Mouse (Mus musculus): ENCODE results near the gene Slc2a5. TPM values are rescaled to one million over a fixed set of nuclear protein-coding genes. Genes with fewer than 3 reads are reported as not detected.

Gene Slc2a5
- polyA plus RNA-seq (2015; fragmentation: Nextera tagmentation; extraction: Ambion mirVana): 2.0 and 2.3 TPM in 2 replicates

DNA sequence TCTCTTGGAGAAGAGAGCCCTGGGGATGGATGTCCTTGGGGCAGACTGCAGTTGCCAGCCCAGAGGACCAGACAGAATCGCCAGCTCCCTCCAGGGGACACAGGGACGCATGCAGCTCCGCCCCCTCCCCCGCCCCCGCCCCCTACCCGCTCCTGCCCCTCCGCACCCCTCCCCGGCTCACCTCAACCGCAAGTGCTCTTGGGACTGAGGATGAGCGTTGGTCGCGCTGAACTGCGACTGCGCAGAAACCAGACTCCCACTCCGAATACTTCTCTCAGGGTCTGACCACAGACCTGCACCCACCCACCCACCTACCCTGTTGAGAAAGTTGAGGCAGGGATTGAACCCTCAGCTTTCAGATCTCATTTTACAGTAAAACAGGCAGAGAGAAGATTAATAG is at the start of gene Slc2a5:
Slc2a5 (plus strand) TSS at position 229 of the 400 bp plus-strand sequence.
- H3K27me3 ChIP-seq: no peaks in the 10 kb centered on the region
- no peak within 1 kb of the TSS for H3K4me3 ChIP-seq
- H3K27ac ChIP-seq: no peak within 1 kb of the TSS
- no peak for ATAC-seq (ENCODE audit: insufficient number of reproducible peaks, low FRiP score, low TSS enrichment, low read depth)
- peaks cover 22% of the 10 kb centered on the region for H3K4me1 ChIP-seq
- WGBS: 8% methylated on average over 15 of the region's 15 CpGs
- no peak within 1 kb of the TSS for H3K9ac ChIP-seq
- H3K9me3 ChIP-seq: no peaks in the 10 kb centered on the region
- H3K4me2 ChIP-seq: peak within 1 kb of the TSS; percentile 31
- H3K36me3 ChIP-seq: no peaks in the 10 kb centered on the region

DNA sequence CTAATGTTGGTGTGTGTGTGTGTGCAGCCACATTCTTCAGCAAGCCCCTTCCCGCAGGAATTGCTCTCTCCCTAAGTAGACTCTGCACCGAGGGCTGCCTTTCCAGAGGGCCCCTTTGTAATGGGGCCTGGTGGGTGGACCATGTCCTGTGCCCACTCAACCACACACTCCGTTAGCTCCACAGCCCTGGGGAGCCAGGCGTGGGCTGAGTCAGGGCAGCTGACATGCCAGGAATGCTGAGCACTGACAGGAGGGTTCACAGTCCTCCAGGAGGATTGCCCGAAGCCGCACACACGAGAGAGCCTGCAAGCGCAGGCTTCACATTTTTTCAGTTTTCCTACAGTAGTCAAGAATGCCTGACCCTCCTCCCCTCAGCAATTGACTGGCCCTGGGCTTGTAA is 48.9 kb upstream of the Slc2a5 start:
- Histone ChIP-seq H3K4me1 (peaks cover 7% of the 10 kb centered on the region), H3K4me3 (no peak overlapping the region), H3K36me3 (no peaks in the 10 kb centered on the region), H3K9ac (no peak overlapping the region), H3K4me2 (no peak overlapping the region), H3K9me3 (no peaks in the 10 kb centered on the region), H3K27me3 (no peaks in the 10 kb centered on the region), H3K27ac (no peak overlapping the region)
- 29% methylated on average over 8 of the region's 8 CpGs for WGBS
- ATAC-seq (ENCODE audit: insufficient number of reproducible peaks, low FRiP score, low TSS enrichment, low read depth): 0 out of 2 replicates have a peak, but pooled peaks have one; percentile 42

DNA sequence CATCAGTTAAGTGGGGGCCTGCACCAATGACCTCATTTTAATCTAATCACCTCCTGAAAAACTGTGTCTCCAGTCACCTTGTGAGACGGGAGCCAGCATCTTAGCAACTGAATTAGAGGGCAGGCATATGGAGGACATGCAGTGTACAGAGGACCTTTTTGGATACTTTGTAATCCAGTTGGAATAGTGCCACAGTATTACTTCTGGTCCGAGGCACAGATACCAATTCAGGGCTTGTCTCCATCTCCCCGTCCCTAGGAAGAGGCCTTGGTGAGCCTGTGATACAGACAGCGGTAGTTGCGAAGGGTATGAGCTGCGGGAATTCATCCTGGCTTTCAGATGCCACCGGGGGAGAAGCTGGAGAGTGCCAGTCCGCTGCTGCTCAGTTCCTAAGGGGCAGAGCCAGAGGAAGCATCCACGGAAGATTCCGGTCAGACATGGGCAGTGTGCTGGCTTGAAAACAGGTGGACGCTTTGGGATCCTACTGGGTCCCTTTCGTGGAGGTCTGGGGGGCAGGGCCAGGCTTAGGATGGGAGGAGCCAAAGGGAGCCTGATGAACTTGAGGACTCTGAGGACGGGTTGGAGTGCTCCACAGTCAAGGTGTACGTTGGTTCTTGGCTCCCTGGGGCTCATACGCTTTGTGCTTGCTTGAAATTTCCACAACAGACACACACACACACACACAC is 46.5 kb upstream of the Slc2a5 start:
- Histone ChIP-seq H3K27me3 (no peaks in the 10 kb centered on the region), H3K27ac (no peak overlapping the region), H3K4me3 (no peak overlapping the region), H3K9ac (no peak overlapping the region), H3K36me3 (no peaks in the 10 kb centered on the region), H3K9me3 (no peaks in the 10 kb centered on the region), H3K4me1 (peaks cover 12% of the 10 kb centered on the region), H3K4me2 (no peak overlapping the region)
- no peak for ATAC-seq (ENCODE audit: insufficient number of reproducible peaks, low FRiP score, low TSS enrichment, low read depth)
- 56% methylated on average over 15 of the region's 15 CpGs for WGBS

DNA sequence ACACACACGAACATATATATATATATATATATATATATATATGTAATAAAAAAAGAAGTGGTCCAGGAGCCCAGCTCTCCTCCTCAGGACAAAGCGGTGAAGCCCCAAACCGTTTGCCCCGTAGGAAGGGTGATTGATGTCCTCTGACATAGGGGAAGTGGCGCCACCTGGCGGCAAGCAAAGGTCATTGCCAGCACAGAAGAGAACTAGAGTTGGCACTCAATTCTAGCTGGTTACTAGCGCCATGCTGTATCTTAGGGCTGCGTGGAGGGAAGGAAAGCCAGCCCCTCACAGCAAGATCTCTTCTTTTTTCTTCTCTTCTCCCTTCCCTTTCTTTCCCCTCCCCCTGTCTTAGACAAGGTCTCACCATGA is 46.0 kb upstream of the Slc2a5 start:
- Histone ChIP-seq H3K27me3 (no peaks in the 10 kb centered on the region), H3K9me3 (no peaks in the 10 kb centered on the region), H3K27ac (no peak overlapping the region), H3K9ac (no peak overlapping the region), H3K36me3 (no peaks in the 10 kb centered on the region), H3K4me2 (no peak overlapping the region), H3K4me1 (peaks cover 12% of the 10 kb centered on the region), H3K4me3 (no peak overlapping the region)
- 16% methylated on average over 8 of the region's 8 CpGs for WGBS
- no peak for ATAC-seq (ENCODE audit: insufficient number of reproducible peaks, low FRiP score, low TSS enrichment, low read depth)

DNA sequence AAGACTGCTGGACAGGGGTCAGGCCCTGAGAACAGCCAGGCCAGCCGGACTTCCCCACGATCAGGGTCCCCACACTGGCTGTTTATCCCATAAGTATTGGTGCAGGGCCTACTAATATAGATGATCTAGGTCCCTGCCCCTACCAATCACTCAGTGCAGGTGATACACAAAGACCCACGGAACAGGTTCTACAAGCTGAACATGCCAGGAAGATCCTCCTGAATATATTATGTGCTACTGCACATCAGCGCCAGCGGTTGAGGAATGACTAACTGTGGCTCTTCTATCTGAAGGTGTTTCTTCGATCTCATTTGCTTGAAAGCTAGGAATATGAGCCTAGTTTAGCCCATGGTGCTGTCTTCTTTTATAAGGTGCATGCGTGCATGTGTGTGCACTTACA is 43.7 kb upstream of the Slc2a5 start:
- no peak overlapping the region for H3K4me2 ChIP-seq
- no peak overlapping the region for H3K4me3 ChIP-seq
- no peaks in the 10 kb centered on the region for H3K27me3 ChIP-seq
- no peaks in the 10 kb centered on the region for H3K9me3 ChIP-seq
- no peak overlapping the region for H3K9ac ChIP-seq
- peaks cover 8% of the 10 kb centered on the region; the same call in 1 of the 2 replicates for H3K4me1 ChIP-seq
- no peak for ATAC-seq (ENCODE audit: insufficient number of reproducible peaks, low FRiP score, low TSS enrichment, low read depth)
- H3K27ac ChIP-seq: peak overlapping the region; percentile 43; the same call in 1 of the 2 replicates
- 79% methylated on average over 7 of the region's 7 CpGs for WGBS
- H3K36me3 ChIP-seq: no peaks in the 10 kb centered on the region

DNA sequence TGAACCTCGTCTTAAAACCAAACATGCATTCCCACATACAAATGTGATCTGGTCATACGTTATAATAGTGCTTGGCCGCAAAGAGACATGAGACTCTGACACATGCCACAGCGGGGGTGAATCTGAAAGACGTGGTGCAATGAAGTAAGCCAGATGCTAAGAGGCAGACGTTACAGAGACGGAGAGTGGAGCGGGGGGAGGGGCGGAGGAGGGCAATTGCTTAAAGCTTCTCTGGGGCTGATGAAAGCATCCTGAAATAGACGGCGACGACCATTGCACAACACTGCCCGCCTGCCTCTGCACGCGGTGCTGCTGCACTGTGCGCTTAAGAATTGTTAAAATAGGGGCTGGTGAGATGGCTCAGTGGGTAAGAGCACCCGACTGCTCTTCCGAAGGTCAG is 42.9 kb upstream of the Slc2a5 start:
- Histone ChIP-seq H3K4me1 (peaks cover 8% of the 10 kb centered on the region; the same call in 1 of the 2 replicates), H3K4me3 (no peak overlapping the region), H3K27me3 (no peaks in the 10 kb centered on the region), H3K9ac (no peak overlapping the region), H3K36me3 (no peaks in the 10 kb centered on the region), H3K4me2 (no peak overlapping the region), H3K27ac (peak overlapping the region; percentile 43; the same call in 1 of the 2 replicates), H3K9me3 (no peaks in the 10 kb centered on the region)
- WGBS: 34% methylated on average over 18 of the region's 18 CpGs
- no peak for ATAC-seq (ENCODE audit: insufficient number of reproducible peaks, low FRiP score, low TSS enrichment, low read depth)

DNA sequence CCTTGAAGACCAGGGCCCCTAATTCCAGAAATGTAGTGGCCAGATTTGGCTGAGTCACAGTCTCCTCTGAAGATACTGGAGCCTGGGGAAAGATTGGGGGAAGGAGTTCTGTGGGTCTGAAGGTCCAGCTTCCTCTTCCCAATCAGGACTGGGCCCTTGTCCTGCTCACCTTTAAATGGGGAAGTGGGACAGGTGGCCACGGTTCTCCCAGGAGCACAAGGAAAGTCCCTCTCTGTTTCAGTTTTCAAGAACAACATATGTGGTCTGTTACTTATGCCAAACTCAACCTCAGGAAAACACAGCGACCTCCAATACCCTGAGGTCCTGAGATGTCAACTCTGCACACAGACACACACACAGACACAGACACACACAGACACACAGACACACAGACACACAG is 40.4 kb upstream of the Slc2a5 start:
- H3K4me3 ChIP-seq: no peak overlapping the region
- H3K4me2 ChIP-seq: no peak overlapping the region
- no peaks in the 10 kb centered on the region for H3K27me3 ChIP-seq
- ATAC-seq (ENCODE audit: insufficient number of reproducible peaks, low FRiP score, low TSS enrichment, low read depth): no peak
- 79% methylated on average over 2 of the region's 2 CpGs for WGBS
- peaks cover 5% of the 10 kb centered on the region; the same call in 1 of the 2 replicates for H3K4me1 ChIP-seq
- no peak overlapping the region for H3K9ac ChIP-seq
- H3K36me3 ChIP-seq: no peaks in the 10 kb centered on the region
- H3K9me3 ChIP-seq: no peaks in the 10 kb centered on the region
- no peak overlapping the region for H3K27ac ChIP-seq

DNA sequence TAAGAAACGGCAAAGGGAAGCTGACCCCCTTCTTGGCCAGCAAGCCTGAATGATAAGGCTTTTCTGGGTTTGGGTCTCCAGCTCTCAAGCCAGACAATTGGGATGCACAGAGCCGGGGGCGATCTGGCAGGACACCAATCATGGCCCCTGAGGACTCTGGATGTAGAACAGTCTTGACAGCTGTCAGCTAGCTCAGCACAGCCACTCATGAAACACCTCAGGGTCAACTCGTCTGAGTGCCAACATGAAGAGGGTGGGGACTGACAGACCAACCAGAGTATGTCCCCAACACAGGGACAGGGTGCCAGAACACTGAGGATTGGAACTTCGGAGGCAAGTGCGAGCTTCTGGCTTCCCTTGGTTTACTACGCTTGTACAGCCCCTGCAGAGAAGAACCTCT is 39.8 kb upstream of the Slc2a5 start:
- Histone ChIP-seq H3K9ac (no peak overlapping the region), H3K4me1 (peaks cover 5% of the 10 kb centered on the region; the same call in 1 of the 2 replicates), H3K9me3 (no peaks in the 10 kb centered on the region), H3K4me3 (no peak overlapping the region), H3K4me2 (no peak overlapping the region), H3K27ac (no peak overlapping the region), H3K36me3 (no peaks in the 10 kb centered on the region), H3K27me3 (no peaks in the 10 kb centered on the region)
- ATAC-seq (ENCODE audit: insufficient number of reproducible peaks, low FRiP score, low TSS enrichment, low read depth): no peak
- 77% methylated on average over 7 of the region's 7 CpGs for WGBS

DNA sequence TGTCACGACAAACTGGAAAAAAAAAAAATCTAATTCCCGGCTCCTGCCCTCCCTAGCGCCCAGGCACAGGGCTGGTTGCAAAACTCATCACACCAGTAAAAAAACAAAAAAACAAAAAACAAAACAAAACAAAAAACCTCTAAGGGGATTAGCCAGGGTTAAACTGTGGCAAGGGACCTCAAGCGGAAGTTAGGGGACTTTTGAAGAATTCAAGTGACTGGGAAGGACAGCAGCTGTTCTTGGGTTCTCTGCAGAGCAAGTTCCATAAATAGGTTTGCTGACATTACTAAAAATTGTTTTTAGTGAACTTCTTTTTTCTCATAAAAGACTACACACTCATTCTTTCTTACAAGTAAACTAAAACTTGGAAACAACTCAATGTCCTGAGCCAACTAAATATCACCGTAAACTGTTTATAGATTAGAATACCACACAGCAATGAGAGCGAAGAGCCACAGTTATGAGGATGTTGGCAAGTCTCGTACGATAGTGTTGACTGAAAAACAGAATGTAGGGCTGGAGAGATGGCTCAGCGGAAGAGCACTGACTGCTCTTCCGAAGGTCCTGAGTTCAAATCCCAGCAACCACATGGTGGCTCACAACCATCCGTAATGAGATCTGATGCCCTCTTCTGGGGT is 38.6 kb upstream of the Slc2a5 start:
- Histone ChIP-seq H3K27ac (no peak overlapping the region), H3K27me3 (no peaks in the 10 kb centered on the region), H3K4me1 (peaks cover 5% of the 10 kb centered on the region; the same call in 1 of the 2 replicates), H3K4me3 (no peak overlapping the region), H3K4me2 (no peak overlapping the region), H3K36me3 (no peaks in the 10 kb centered on the region), H3K9me3 (no peaks in the 10 kb centered on the region), H3K9ac (no peak overlapping the region)
- no peak for ATAC-seq (ENCODE audit: insufficient number of reproducible peaks, low FRiP score, low TSS enrichment, low read depth)
- WGBS: 77% methylated on average over 11 of the region's 11 CpGs

DNA sequence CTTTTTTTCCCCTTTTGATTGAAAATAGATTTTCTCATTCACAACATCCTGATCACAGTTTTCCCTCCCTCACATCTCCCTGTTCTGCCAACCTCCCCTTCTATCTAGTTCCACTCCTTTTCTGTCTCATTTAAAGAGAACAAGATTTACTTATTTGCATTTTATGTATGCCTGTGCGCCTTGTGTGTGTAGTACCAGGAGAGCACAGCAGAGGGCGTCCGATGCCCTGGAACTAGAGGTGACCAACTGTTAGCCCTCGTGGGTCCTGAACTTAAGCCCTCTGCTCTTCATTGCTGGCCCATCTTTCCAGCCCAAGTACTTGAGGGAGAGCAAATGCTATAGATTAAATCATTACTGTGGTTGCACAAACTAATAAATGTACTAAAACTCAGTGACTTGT is 33.7 kb upstream of the Slc2a5 start:
- Histone ChIP-seq H3K36me3 (no peaks in the 10 kb centered on the region), H3K27ac (no peak overlapping the region), H3K9me3 (no peaks in the 10 kb centered on the region), H3K4me3 (no peak overlapping the region), H3K4me1 (peaks cover 24% of the 10 kb centered on the region), H3K27me3 (no peaks in the 10 kb centered on the region), H3K4me2 (no peak overlapping the region), H3K9ac (no peak overlapping the region)
- ATAC-seq (ENCODE audit: insufficient number of reproducible peaks, low FRiP score, low TSS enrichment, low read depth): no peak
- 83% methylated on average over 4 of the region's 4 CpGs for WGBS

DNA sequence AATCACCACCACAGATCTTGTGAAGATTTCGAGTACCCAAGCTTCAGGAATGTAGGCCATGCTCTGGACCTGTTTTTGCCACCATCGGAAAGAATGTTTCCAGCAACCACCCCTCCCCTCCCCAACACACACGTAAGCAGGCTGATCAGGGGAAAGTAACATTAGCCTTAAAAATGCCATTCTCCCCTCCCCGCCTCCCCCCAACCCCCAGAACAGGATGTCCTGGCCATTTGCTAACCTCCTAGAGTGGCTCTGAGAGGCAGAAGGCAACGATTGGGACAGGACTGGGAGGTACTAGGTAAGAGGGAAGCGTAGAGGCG is 32.3 kb upstream of the Slc2a5 start:
- WGBS: 2% methylated on average over 7 of the region's 7 CpGs
- H3K9ac ChIP-seq: no peak overlapping the region
- peak overlapping the region; percentile 59 for H3K4me3 ChIP-seq
- H3K9me3 ChIP-seq: no peaks in the 10 kb centered on the region
- no peak for ATAC-seq (ENCODE audit: insufficient number of reproducible peaks, low FRiP score, low TSS enrichment, low read depth)
- peaks cover 24% of the 10 kb centered on the region for H3K4me1 ChIP-seq
- H3K27me3 ChIP-seq: no peaks in the 10 kb centered on the region
- peak overlapping the region; percentile 74 for H3K27ac ChIP-seq
- H3K36me3 ChIP-seq: no peaks in the 10 kb centered on the region
- H3K4me2 ChIP-seq: peak overlapping the region; percentile 95

DNA sequence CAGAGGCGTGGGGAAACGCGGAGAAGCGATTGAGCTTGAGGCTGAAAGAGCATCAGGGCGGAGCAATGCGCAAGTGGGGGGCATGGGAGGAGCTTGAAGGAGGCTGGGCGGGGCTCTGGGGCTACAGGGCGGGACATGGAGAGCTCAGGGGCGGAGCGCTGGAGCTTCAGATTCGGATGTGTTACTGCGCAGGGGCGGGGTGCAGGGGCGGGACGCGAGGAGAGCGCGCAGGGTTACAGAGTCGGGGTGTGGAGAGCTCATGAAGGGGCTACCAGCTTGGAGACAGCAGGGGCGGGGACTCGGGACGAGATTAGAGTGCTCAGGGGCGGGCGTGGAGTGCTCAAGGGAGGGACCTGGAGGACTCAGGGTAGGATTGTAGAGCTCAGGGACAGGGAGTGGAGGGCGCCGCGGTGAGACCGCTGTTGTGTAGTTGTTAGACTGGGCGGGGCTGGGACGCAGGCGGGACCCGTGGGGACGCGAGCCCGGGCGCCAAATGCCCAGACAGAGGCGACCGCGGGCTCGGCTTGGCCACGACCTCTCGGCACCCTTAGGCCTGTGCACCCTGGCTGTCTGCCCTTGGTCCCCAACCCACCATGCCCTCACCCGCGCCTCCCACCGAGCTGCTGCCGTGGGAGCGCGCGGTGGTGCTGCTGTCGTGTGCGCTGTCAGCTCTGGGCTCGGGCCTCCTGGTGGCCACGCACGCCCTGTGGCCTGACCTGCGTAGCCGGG is 31.8 kb upstream of the Slc2a5 start, which contains the start of gene Gpr157:
Gpr157 (plus strand) TSS at position 205 of the 729 bp plus-strand sequence.
- peak within 1 kb of the TSS; percentile 74 for H3K27ac ChIP-seq
- peak within 1 kb of the TSS; percentile 95 for H3K4me2 ChIP-seq
- peak within 1 kb of the TSS; percentile 55 for H3K9ac ChIP-seq
- H3K36me3 ChIP-seq: no peaks in the 10 kb centered on the region
- H3K4me3 ChIP-seq: peak within 1 kb of the TSS; percentile 59
- ATAC-seq (ENCODE audit: insufficient number of reproducible peaks, low FRiP score, low TSS enrichment, low read depth): peak; percentile 96
- no peaks in the 10 kb centered on the region for H3K9me3 ChIP-seq
- peaks cover 24% of the 10 kb centered on the region for H3K4me1 ChIP-seq
- WGBS: under 1% methylated on average over 56 of the region's 56 CpGs
- H3K27me3 ChIP-seq: no peaks in the 10 kb centered on the region
